Mouse (Mus musculus) testis, adult 2 months (tissue): ENCODE data around the gene Anxa4.

ENCODE experiments used
- CTCF ChIP-seq: fragments of 200-500 bp; IDR thresholded peaks from 2 replicates; pipeline ENCODE4 v1.5.1; 2012; ENCODE audit warnings: low read depth, mild to moderate bottlenecking, inconsistent platforms, low read length, moderate library complexity; ENCODE audit not compliant: control insufficient read depth, insufficient read depth, insufficient replicate concordance
- POLR2A ChIP-seq: fragments of 200-500 bp; IDR thresholded peaks from 2 replicates; pipeline ENCODE4 v1.6.1; 2012; ENCODE audit warnings: low read depth, mild to moderate bottlenecking, inconsistent platforms, low read length, moderate library complexity; ENCODE audit not compliant: control insufficient read depth

- TF ChIP-seq CTCF (no peak), POLR2A (peak; percentile 90)
Measured at GRCm38 (mm10) chr6:86733183-86733876, 60.1 kb downstream of the Anxa4 start, which contains the start of gene Gmcl1.
